Mouse (Mus musculus): ENCODE data around the gene Cyp2f2.
A peak's percentile ranks its signal among the peaks of the same experiment; 100 is the strongest.

Gene Cyp2f2

DNA sequence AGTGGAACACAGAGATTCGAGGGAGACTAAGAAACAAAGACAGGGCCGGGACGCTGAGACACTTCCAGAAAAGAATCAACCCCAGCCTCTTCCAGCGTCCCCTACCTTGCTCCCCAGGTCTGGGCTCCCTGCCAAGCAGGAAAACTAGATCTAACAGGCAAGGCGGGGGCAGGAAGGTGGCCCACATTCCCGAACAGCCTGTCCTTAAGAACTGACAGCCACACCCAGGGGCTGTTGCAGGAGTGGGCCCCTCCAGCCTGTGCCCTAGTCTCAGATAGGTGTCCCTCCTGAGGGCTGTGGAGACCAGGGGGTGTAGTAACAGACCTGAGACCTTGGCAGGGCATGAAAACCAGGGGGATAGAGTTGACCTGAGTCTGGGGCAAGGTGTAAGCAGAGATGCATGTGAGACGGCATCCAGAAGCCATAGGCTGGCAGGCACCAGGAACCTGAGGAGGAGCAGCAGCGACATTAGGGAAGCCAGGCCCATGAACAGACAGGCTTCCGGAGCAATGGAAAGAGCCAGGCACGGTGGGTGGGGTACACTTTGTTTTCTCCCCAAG, 33.6 kb downstream of the Cyp2f2 start, which contains the start of gene Cyp2t4:
TSS of gene Cyp2t4 (plus strand) at position 510 of the 560 bp plus-strand sequence.
- no peak for DNase-seq (ENCODE audit: low spot score in 2 of 2)

DNA sequence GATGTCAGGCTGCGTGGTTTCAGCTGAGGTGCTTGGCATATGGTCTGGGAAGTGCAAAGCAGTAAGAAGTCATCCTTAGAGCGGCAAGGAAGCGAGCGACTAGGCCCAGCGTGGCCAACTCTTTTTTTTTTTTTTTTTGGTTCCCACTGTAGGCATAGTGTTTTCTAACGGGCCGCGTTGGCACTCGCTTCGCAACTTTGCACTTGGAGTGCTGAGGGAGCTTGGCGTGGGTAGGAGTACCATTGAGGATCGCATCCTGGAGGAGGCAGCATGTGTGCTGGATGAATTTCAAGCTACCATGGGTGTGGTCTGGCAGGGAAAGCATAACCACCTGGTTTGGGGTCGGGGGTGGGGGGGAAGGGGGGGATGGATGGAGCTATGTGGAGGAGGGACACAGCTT, 36.3 kb downstream of the Cyp2f2 start:
- peak in 1 of 2 experiments; percentile 74 for DNase-seq (ENCODE audit: low spot score in 2 of 2)

DNA sequence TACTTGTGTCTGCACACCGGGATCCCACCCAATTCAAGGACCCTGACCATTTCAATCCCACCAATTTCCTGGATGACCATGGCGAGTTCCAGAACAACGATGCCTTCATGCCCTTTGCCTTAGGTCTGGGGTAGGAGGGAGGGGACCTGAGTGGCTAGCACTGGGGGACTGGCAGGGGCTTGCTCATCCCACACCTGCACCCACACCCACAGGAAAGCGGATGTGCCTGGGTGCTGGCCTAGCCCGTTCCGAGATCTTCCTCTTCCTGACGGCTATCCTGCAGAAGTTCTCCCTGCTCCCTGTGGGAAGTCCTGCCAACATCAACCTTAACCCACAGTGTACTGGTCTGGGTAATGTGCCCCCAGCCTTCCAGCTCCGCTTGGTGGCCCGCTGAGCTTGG, 38.5 kb downstream of the Cyp2f2 start:
- DNase-seq (ENCODE audit: low spot score in 2 of 2) = no peak

DNA sequence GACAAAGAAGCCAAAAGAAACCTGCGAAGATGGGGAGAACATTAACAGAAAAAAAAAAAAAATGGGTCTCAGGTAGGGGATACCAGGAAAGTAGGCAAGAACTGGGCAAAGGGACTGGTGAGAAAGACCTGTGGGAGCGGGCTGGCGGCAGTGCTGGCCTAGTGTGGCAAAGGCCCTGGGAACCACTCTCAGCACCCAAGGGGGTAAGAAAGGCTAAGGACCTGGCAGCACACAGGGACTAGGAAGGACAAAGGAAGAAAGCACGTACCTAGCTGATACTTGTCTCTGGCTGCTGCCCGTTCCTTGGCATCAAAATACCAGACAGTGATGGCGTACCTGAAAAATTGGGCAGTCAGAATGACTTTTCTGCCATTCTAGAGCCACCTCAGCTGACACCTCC, 39.5 kb downstream of the Cyp2f2 start:
- DNase-seq (ENCODE audit: low spot score in 2 of 2) = no peak

DNA sequence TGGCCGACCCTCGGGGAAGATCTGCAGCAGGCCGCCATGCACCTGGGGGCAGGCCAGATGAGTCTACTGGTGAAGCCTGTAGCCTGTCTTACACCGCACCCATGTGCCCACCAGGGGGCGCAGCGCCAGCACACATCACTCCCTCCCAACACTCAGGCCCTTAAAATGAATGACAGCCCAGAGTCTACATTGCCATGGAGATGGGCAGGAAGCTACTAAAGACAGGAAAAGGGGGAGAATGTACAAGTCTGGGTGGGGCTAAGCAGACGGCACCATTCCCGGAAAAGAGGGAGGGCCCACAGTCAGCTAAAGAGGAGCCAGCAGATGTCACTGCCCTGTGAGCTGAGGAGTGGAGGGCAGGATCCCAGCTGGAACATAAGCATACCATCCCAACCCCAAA, 40.2 kb downstream of the Cyp2f2 start:
- peak; percentile 73 to 88 for DNase-seq (ENCODE audit: low spot score in 2 of 2)

DNA sequence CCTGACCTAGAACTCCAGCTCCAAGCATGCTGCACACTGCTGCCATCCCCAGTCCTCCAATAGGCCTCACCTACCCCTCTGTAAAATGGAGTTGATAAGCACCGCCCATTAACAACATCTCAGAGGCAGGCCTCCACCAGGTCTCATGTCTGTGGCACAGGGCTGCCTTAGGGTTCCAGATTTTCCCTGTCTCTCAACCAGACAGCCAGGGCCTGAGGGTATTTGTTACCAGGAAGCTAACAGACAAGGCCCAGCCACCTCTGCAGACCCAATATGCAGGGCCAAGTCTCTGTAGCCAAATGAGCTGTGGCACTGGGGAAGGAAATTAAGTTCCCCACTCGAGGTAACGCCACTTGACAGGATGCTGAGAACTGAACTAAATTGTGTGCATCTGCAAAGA, 41.2 kb downstream of the Cyp2f2 start:
- no peak for DNase-seq (ENCODE audit: low spot score in 2 of 2)

DNA sequence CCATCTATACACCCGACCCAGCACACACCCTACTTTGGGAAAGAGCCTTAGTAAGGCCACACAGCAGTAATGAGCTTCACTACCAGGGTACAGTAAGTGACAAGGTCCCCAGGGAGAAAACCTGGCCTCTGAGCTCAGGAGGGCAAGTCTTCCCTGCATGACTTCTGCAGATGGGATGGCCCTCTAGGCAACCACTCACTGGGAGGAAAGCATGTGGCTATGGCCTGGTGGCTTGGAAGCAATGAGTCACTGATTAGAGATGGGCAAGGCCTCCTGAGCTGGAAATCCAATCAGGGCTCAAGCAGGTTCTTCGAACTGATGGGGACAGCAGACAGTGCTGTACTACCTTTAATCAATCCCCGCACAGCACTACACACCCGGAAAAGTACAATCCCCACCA, 42.0 kb downstream of the Cyp2f2 start:
- DNase-seq (ENCODE audit: low spot score in 2 of 2) = no peak

DNA sequence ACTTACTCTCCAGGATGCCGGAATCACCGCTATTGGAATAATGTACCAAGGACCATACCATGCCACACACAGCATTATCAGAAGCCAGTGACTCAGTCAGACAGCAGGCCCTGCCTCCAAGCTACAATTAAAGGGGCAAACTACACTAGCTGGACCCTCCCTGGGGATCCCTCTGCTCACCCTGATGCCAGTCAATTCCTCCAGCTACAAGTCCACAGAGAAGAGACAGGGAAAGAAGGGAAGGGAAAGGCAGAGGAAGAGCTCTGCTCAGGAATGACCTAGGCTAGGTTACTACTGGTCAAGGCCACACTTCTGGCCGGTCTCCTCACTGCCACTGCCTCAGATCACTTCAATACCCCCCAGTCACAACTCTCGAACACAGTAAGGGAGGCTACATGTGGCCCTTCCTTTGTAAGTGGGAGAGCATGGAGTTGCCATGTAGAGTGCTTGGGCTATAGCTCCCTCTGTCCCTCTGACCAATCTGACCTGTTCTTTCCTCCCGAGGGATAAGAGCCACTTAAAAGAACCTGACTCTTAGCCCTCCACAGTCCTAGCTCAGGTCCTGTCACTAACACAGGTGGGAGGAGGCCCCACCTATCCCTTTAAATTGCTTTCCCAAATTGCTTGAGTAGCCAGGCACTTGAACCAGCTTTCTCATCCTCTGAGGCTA, 43.2 kb downstream of the Cyp2f2 start:
- DNase-seq (ENCODE audit: low spot score in 2 of 2) = no peak

DNA sequence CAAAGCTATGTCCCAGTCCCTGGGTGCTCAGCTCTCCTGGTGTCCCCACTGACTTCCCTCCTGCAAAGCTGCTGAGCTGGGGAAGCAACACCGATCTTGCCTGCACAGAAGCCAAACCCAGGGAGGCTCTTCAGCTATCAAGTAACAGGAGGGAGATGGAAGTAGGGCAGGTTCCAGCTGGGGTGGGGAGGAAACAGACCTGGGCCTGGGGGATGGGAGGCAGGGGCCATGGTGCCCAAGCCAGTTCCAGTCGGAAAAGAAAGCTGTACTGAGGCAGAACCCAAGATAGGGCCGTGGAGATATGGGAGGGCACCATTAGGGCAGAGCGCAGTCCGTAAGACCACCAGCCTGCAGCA, 43.7 kb downstream of the Cyp2f2 start:
- no peak for DNase-seq (ENCODE audit: low spot score in 2 of 2)

DNA sequence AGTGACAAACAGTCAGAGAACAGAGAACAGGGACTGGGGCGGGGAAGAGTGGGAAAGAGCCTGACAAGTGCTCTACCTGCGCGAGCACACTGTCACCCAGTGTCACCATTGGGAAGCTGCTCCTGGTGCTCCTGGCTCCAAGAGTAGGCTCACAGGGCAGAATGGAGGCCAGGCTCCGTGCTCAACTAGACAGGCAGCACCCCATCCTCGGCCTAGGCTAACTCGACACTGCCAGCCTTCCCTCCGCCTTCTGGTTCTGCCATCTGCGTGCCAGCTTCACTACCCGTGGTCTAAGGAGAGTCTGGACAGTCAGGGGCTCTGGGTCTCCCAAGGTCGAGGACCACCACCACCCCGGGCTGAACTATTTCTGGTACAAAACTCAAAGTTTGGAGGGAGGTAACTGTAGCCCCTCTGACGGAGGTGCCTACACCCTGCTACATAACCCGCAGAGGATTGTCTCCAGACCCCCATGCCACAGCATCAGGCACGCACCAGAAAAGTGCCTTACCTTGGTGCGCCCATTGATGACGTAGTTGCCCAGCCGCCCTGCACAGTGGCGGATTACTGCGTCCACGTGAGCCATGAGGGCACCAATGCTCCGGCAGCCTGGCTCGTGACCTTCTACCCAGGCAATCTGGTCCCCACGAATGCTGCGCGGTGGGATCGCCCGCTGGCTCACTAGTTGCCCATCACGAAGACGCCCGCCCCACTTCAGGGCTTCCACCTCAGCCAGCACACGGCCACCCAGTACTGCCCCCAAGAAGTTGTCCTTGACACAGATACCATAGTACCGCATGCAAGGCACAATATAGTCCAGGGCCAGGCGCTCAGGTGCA, 44.6 kb downstream of the Cyp2f2 start:
- no peak for DNase-seq (ENCODE audit: low spot score in 2 of 2)

DNA sequence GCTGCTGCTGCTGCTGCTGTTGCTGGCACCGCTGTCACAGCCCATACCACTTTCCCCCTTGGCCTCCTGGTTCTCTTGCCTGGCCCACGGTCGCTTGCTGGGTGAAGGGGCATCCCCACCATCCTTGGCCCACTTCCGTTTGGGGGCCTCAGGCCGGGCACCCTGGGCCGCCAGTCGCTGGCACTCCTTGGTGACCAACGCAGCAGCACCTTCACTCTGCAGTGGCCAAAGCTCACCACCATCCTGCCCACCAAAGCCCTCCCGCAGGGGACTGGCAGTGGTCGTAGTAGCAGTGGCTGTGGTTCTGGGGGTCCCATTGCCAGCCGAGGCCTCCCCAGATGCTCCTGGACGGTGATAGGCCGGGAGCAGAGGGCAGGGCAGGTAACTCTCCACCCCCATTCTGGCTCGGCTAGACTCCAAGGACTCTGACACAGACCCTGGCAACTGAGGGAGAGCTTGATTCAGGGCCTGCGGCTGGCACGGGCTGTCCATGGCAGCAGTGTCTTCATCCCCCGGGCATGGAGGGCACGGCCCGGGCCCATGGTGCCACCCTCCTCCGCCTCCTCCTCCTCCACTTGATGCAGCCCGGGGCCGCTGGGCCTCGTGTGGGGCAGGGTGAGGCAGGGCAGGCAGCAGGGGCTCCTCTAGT, 45.4 kb downstream of the Cyp2f2 start:
- DNase-seq (ENCODE audit: low spot score in 2 of 2) = no peak

DNA sequence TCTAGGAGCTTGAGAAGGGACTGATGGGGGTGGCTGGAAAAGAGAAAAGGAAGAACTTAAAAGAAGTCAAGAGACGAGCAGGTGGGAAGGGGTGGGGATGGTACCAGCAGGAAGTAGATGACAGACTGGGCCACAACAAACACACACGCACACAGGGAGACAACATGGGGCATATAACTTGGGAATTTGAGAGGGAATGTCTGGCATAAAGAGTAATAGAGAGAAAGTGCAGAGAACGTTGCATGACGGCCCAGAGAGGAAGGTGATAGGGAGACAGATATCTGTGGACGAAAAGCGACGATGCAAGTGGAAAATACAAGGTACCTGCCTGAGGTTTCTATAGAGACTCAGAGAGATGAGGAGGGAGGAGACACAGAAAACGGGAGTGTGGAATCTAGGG, 46.0 kb downstream of the Cyp2f2 start:
- DNase-seq (ENCODE audit: low spot score in 2 of 2) = no peak

DNA sequence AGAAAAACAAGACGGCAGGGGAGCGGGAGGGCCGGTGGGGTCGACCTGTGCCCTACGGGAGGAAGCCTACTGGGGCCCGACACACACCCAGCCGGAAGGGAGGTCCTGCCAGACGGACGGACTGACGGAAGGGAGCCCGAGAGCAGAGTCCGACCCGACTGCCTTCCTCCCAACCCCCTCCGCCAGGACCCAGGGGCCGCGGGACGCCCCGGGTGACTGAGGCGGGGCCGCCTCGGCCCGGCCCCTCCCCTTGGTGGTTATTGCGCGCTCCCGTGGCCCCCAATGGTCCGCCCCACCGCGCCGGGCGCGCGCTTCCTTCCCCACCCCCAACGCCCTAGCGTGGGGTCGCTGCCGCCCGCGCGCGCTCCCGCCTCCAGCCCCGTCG, 46.5 kb downstream of the Cyp2f2 start:
- peak; percentile 59 to 67 for DNase-seq (ENCODE audit: low spot score in 2 of 2)

DNA sequence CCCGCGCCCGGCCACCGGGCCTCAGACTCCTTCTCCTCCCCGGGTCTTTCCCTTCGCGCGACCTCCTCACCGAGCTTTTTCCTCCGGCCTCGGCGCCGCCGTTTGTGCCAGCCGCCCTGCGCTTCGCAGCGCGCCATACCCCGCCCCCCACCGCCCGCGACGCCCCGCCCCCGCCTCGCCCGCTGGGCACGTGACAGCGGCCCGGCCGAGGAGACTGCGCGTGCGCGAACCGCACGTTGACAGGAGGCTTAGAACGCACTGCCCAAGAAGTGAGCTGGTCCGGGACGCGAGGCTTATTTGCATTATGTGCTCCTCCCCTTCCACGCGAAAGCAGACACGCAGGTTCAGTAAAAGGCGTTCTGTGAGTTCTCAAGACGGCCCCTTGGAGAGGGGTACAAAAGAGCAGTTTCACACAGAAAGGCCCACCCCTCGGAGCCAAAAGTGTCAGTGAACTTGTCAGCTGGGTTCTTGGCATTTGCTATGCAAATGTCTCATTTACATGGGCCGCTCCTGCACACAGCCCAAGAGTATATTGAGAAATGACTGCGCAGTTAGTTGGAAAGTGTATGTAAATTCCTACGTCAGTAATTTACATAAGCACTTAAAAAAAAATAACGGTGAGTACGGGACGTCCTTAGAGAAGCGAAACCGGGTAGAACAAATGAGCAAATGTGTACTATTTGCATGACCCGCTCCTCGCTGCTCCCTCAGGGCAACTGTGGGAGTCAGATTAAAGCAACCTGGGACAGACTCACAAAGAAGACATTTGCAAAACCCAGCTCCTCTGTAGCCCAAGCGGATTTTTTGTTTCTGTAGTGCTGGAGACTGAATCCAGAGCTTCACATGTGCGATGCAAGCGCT, 47.1 kb downstream of the Cyp2f2 start, which contains the start of gene Egln2:
TSS of gene Egln2 (minus strand) at position 189 of the 861 bp plus-strand sequence.
- peak; percentile 92 to 94 for DNase-seq (ENCODE audit: low spot score in 2 of 2)

DNA sequence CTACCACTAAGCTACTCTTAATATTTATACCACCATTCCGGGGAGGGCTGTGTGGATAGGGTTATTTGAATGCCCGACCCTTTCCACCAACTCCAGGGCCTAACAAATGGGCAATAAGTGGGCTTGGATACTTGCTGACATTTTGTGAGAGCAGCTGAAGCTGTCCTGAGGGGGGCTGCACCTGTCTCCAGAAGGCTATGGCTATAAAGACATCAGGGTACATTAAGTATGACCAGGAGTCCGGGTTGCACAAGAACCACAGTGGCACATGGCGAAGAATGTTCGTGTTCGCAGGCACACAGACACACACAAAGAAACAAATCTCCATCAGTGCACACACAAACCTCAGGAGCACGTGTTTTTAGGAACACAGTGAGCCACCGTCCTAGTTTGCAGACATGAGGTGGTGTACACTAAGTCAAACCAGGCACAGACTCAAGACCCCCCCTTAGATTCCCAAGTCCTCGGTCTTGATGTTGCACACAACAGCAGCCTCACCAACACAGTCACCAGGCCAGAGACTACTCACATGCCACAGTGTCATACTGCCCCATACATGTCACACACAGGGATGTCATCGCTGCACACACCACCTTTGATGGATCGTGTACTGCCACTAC, 47.9 kb downstream of the Cyp2f2 start:
- DNase-seq (ENCODE audit: low spot score in 2 of 2) = no peak

DNA sequence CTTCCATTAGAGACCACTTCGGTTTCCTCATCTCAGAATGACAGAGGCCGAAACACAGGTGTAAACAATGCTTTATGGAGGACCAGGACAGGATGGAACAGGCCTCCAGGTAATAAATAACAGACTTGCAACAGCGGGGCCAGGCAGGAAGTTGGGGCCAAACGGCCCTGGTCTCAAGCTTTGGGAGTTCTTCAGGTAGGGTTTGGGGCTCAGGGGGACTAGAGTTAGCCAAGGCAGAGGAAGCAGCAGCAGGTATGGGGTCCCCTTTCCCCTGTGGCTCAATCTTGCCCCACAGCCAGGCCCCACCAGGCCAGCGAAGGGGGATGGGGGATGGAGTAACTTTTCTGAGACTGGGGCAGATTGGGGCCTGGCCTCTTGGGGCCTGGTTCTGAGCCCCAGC, 48.7 kb downstream of the Cyp2f2 start:
- no peak for DNase-seq (ENCODE audit: low spot score in 2 of 2)

DNA sequence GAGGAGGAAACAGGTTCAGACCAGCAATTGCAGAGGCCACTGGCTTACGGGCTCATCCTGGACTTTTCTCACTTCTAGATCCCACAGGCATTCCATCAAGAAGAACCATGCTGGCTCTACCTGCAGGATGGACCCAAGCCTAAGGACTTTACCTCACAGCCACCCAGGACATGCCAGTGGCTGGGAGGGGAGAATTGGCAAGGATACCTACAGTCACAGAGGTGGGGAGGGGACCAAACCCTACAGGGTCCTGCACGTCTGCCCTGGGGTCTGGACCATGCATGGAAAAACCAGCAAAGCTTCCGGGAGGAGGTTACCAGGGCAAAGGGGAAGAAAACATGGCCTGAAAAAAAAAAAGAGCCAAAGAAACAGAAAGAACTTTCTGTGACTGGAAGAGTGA, 51.3 kb downstream of the Cyp2f2 start:
- no peak for DNase-seq (ENCODE audit: low spot score in 2 of 2)

DNA sequence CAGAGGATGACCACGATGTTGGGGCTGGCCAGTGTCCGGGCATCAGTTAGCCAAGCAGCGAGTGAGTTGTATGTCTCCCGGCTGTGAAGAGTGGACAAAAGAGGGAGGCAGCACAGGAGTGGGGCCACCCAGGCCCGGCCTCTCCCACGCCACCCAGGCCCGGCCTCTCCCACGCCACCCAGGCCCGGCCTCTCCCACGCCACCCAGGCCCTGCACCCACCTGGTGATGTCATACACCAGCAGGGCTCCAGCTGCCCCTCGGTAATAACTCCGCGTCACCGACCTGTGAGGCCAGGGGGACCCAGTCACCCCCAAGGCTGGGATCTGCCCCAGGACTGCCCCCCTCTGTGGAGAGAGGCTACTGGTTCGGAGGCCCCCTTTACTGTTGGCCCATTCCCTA, 54.8 kb downstream of the Cyp2f2 start:
- DNase-seq (ENCODE audit: low spot score in 2 of 2) = no peak

DNA sequence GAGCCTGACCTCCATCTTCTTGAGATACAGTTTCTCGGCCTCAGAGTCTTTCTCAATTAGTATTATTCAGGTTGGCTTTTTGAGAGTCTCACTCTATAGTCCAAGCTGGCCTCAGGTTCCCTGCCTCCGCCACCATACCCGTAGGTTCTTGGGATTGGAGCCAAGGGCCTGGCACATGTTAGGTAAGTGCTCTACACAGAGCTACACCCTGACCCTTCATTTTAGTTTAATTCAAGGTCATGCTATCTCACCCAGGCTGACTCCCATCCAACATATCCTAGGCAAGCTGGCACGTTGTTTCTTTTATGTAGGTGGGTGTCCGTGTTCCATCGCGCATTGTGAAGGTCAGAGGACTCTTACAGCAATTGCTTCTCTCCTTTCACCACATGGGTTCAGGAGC, 55.2 kb downstream of the Cyp2f2 start:
- DNase-seq (ENCODE audit: low spot score in 2 of 2) = no peak

DNA sequence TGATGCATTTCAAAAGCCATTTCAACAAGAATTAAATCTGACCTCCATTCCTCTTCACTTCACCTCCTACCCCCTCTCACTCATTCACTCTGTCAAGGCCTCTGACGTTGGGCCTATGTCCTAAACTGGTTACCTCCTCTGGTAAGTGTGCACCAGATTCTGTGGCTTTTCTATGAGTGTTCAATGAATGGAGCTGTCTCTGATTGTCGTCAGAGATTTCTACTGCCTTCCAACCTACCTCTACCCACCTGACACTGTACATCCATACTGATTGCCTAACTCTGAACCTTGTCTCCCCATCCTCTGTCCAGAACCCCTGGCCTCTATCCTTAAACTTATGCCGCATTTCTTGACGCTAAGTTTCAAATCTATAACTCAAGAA, 58.2 kb downstream of the Cyp2f2 start:
- DNase-seq (ENCODE audit: low spot score in 2 of 2) = no peak

Data from frontal cortex, postnatal 36 days (tissue).